Mouse (Mus musculus) splenic B cell, adult 2 months (primary cell): ENCODE results near the gene Hmgn2.
"Not testable (repeated sequence)": the region's sequence is repeated elsewhere in the genome, so short reads cannot be mapped to it uniquely, and the experiment has no call there.

Source experiments
- DNase-seq: peaks from one replicate; pipeline ENCODE4 v3.0.0-alpha.2; 2011; ENCODE audit warnings: low read depth, low spot score
- H3K27me3 ChIP-seq: 2 replicates; pipeline ENCODE4 v1.6.1; 2012; ENCODE audit warnings: mild to moderate bottlenecking, low read length, moderate library complexity, mixed read lengths; ENCODE audit not compliant: control insufficient read depth, poor library complexity, insufficient read depth, severe bottlenecking
- H3K36me3 ChIP-seq: 2 replicates; pipeline ENCODE4 v1.6.1; 2012; ENCODE audit warnings: mild to moderate bottlenecking, low read length, moderate library complexity, mixed read lengths; ENCODE audit not compliant: control insufficient read depth, poor library complexity, insufficient read depth, severe bottlenecking

Gene Hmgn2

GRCm38 (mm10) chr4:133994697-133995096, 26.2 kb upstream of the Hmgn2 start:
- no peak for DNase-seq
- Histone ChIP-seq H3K27me3 (no peaks in the 10 kb centered on the region), H3K36me3 (peaks cover 33% of the 10 kb centered on the region)

- DNase-seq, result no peak
- peaks cover 33% of the 10 kb centered on the region for H3K36me3 ChIP-seq
Observed at GRCm38 (mm10) chr4:133991087-133991660, 22.7 kb upstream of the Hmgn2 start.

GRCm38 (mm10) chr4:133990035-133990434, 21.6 kb upstream of the Hmgn2 start:
- no peaks in the 10 kb centered on the region for H3K27me3 ChIP-seq
- peaks cover 28% of the 10 kb centered on the region for H3K36me3 ChIP-seq
- DNase-seq, result no peak

More at GRCm38 (mm10) chr4:133991087-133991660, 22.7 kb upstream of the Hmgn2 start:
- H3K27me3 ChIP-seq, result no peaks in the 10 kb centered on the region

- not testable (repeated sequence) for DNase-seq
- H3K36me3 ChIP-seq, result peaks cover 20% of the 10 kb centered on the region
Observed at GRCm38 (mm10) chr4:133988289-133988688, 19.8 kb upstream of the Hmgn2 start.

GRCm38 (mm10) chr4:133982936-133983335, 14.5 kb upstream of the Hmgn2 start:
- no peaks in the 10 kb centered on the region for H3K27me3 ChIP-seq
- peaks cover 15% of the 10 kb centered on the region for H3K36me3 ChIP-seq
- no peak for DNase-seq

More at GRCm38 (mm10) chr4:133988289-133988688, 19.8 kb upstream of the Hmgn2 start:
- H3K27me3 ChIP-seq, result not testable (repeated sequence)

GRCm38 (mm10) chr4:133980496-133980895, 12.0 kb upstream of the Hmgn2 start:
- H3K36me3 ChIP-seq, result peaks cover 13% of the 10 kb centered on the region
- H3K27me3 ChIP-seq, result no peaks in the 10 kb centered on the region
- no peak for DNase-seq

- H3K36me3 ChIP-seq, result peaks cover 15% of the 10 kb centered on the region; the same call in 1 of the 2 replicates
- DNase-seq, result no peak
- H3K27me3 ChIP-seq, result no peaks in the 10 kb centered on the region
Observed at GRCm38 (mm10) chr4:133978021-133978711, 9.7 kb upstream of the Hmgn2 start.

- peaks cover 4% of the 10 kb centered on the region; the same call in 1 of the 2 replicates for H3K36me3 ChIP-seq
Observed at GRCm38 (mm10) chr4:133971741-133972140, 3.3 kb upstream of the Hmgn2 start.

GRCm38 (mm10) chr4:133970876-133971275, 2.4 kb upstream of the Hmgn2 start:
- DNase-seq, result no peak
- Histone ChIP-seq H3K27me3 (no peaks in the 10 kb centered on the region), H3K36me3 (peaks cover 6% of the 10 kb centered on the region; the same call in 1 of the 2 replicates)

More at GRCm38 (mm10) chr4:133971741-133972140, 3.3 kb upstream of the Hmgn2 start:
- H3K27me3 ChIP-seq, result no peaks in the 10 kb centered on the region
- DNase-seq, result no peak

- no peak for DNase-seq
- H3K36me3 ChIP-seq, result peaks cover 6% of the 10 kb centered on the region; the same call in 1 of the 2 replicates
- no peaks in the 10 kb centered on the region for H3K27me3 ChIP-seq
Observed at GRCm38 (mm10) chr4:133970196-133970595, 1.7 kb upstream of the Hmgn2 start.

- no peaks in the 10 kb centered on the region for H3K27me3 ChIP-seq
- H3K36me3 ChIP-seq, result peaks cover 6% of the 10 kb centered on the region; the same call in 1 of the 2 replicates
- no peak for DNase-seq
Observed at GRCm38 (mm10) chr4:133969114-133969770, 792 bp upstream of the Hmgn2 start.

GRCm38 (mm10) chr4:133967866-133968149, 642 bp downstream of the Hmgn2 start:
- H3K36me3 ChIP-seq, result peaks cover 6% of the 10 kb centered on the region; the same call in 1 of the 2 replicates
- no peaks in the 10 kb centered on the region for H3K27me3 ChIP-seq
- peak; percentile 89 for DNase-seq

- no peaks in the 10 kb centered on the region for H3K27me3 ChIP-seq
- peaks cover 6% of the 10 kb centered on the region; the same call in 1 of the 2 replicates for H3K36me3 ChIP-seq
- peak; percentile 97 for DNase-seq
Observed at GRCm38 (mm10) chr4:133967138-133967865, 1.1 kb downstream of the Hmgn2 start.

- DNase-seq, result no peak
- Histone ChIP-seq H3K36me3 (0 out of 2 replicates have a peak, but pooled peaks cover 6% of the 10 kb centered on the region), H3K27me3 (no peaks in the 10 kb centered on the region)
Observed at GRCm38 (mm10) chr4:133966271-133966940, 2.0 kb downstream of the Hmgn2 start.
